Mouse (Mus musculus) c-Kit-positive CD71-positive TER-119-positive erythroid progenitor cells, embryonic 14.5 days (primary cell): ENCODE measurements at regions not wholly inside any gene's neighbourhood (a gene's known extent, or its start where the extent isn't known, plus 50 kb on each side); places are given as distances from the start of the nearest gene placed in this dataset.

Experiments used
- DNase-seq: peaks from one replicate; pipeline ENCODE4 v3.0.0-alpha.2; 2013; ENCODE audit warnings: low spot score

DNA sequence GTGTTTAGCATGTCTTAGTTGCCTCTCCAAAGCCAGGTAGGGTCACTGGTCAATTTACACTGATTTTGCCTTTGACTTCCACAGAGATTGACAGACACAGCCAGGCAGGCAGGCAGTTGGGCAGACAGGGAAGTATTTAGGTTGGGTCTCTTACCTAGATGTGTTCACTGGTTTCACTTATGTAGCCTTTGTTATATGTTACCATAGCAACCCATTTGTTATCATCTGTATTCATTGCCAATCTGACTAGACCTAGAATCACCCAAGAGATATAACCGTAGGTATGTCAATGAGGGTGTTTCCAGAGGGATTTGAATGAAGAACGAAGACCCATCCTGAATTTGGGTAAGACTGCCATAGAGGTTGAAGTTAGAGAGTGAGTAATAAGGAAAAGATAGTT is 123.8 kb upstream of the Tnfaip3 start:
- no peak for DNase-seq

DNA sequence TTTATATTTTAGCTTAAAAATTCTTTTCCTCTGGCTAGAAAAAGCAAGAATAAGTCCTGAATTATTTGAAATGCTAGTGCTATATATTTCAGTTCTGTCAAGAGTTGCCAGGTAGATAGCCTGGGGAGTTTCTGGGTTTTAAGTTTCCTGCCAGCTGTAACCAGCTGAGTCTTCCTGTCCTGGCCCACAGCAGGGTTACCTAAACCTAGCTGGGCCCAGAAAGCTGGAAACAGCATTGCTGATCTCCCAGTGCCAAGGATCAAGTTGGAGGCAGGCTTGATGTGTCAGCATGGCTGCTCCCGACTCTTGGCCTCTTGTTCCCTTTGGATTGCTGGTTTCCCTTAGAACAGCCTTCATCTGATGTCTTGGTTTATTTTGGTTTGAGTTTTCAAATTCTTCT is 122.8 kb upstream of the Tnfaip3 start:
- DNase-seq, result no peak

DNA sequence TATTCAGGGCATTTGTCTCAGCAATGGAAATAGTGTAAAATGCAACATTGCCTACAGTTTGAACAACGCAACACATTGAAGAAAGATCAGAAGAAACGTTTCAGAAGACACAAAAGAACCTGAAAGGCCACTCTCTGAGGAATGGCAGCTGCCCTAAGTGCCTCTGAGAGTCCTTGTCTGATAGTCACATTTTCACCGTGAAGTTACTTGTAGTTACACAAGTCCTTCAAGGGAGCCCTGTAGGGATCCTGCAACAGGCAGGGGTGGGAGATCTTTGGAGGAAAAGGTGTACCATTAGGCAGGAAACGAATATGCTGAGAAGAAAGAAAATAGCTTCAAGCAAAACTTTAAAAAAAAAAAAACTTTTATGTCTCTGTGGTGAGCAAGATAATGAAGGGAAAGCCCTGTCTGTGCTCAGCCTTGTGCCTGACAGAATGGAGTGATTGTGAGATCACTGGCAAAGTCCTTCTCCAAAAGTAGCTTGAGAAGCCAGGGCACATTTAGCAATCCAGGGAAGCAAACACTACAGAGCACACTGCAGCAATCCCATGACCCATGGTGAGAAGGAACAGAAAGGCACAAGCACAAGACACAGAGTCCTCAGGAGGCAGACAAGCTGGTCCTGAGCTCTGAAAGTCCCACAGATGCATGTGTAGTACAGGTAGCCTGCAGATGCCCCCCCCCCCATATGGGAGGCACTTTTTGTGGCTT is 112.3 kb upstream of the Tnfaip3 start:
- no peak for DNase-seq

DNA sequence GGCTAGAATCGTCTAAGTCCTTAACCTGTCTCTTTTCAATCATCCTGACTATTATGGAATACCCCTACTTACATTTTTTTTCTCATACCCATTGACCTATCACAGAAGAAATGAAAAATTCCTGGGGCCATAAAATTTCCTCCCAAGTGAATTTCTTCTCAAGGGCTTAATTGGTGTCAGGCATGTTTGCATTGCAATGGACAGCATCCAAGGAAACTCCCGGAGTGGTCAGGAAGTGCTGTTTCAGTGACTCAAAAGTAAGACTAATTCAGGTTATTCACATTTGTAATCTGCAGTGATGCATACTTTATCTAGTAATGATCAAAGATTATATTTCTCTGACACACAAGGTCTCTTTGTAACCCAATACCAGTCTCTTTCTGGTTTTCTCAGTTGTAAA is 111.5 kb upstream of the Tnfaip3 start:
- no peak for DNase-seq

DNA sequence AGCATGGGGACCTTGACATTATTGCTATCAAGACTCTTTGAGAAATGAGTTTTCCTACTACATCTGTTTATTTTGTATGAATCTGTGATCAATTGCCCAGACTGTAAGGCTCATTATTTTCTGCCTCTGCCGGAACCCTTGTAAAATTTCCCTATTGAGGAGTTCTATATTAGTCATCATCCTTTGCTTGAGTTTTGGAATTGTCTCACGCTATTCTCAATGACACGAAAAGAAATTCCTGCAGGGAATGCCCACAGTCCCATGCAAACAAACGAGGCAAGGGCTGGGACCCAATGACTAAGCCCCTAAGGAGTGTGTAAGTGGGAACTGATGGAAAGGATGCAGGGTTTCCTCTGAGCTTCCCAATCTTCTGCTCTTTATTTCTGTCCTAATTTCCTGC is 111.0 kb upstream of the Tnfaip3 start:
- no peak for DNase-seq

DNA sequence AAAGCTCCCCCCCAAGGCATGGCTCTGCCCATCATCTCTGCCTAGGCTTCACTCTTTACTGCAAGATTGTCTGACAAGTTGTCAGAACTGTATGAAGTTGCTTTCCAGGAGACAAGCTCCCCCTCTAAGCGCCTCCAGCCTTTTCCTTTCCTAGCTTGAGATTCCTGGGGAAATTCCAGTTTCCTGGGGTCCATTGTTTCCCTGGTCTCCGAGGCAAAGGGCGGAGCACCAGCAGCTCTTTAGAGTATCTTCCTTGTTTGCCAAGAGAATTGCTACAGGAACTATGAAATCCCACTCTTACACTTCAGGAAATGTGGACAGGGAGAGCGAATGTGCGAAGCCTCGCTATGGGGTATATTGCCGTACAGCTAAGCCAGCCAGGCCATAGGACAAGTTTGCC is 108.2 kb upstream of the Tnfaip3 start:
- DNase-seq, result no peak

DNA sequence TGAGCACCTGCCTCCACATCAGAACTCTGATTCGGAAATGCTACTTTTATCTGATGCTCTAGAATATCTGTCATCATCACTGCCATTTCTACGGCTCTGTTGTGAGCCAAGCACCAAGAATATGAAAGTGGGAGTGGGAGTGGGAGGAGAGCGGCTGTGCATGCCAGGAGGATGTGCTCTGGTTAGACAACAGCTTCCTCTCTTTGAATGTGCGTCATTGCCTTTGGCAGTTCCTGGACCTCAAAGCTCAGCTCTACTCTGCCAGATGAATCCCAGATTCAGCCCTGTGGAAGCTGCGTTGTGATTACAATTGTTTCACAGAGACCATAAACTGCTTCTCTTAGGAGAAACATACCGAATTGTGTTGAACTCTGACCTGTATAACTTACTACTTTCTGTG is 106.8 kb upstream of the Tnfaip3 start:
- DNase-seq, result no peak

DNA sequence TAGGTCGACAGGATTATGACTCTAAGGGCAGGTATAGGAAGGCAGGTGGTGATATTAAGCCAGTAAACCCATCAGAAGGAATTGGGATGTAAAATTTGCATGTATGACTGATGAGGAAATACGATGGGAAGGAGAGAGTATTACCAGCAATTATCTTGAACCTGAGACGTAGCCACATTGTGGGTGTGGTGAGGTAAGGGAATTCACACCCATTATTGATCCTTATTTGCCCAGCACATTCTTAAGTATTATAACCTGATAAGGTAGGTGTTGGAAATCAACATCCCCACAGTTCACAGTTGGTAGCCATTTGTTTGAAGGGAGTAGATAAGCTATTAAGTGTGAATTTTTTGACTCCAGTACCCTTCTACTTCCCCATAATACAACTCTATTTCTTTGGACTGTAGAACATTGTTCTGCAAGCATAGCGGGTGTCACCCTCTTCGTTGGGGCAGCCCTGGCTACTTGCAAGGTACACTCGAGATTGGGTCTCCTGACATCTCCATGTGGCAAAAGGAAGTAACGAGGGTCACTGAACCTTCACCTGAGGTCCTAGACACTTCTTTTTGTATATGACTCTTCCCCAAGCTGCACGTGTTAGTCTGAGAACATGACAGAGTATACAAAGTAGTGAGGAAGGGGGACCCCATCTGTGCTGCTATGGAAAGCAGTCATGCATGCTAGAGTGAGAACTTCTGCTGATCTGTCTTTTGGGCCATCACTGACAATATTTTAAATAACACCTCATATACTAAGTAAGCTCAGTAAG is 104.0 kb upstream of the Tnfaip3 start:
- DNase-seq, result no peak

DNA sequence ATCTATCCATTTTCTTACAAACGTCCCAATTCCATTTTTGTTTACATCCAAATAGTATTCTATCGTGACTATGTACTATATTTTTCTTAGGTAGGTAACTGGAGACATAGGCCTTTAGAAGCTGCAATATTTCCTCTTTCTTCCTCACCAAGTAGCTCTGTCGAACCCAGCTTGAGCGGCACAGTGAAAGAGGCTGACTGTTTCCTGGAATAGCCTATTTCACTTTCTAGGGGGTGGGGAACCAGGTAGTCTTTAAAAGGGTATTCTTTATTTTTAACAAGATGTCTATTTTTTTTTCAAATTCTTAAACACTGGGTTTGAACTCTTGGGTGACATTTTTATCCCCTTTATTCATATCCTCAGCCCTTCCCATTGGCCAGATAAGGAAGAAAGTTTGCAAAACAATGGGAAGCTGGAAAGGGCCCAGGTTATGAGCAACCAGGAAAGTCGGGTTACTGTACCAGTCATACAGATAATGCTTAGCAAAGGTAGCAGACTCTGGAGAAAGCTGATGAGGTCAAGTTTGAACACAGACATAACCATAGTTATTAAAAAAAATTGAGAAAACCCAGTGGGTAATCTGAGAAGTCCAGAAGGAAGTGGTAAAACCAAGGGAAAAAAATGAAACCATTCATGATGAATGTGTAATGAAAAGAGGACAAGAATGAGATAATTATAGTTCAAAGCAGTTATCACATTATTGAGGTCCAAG is 103.3 kb upstream of the Tnfaip3 start:
- no peak for DNase-seq

DNA sequence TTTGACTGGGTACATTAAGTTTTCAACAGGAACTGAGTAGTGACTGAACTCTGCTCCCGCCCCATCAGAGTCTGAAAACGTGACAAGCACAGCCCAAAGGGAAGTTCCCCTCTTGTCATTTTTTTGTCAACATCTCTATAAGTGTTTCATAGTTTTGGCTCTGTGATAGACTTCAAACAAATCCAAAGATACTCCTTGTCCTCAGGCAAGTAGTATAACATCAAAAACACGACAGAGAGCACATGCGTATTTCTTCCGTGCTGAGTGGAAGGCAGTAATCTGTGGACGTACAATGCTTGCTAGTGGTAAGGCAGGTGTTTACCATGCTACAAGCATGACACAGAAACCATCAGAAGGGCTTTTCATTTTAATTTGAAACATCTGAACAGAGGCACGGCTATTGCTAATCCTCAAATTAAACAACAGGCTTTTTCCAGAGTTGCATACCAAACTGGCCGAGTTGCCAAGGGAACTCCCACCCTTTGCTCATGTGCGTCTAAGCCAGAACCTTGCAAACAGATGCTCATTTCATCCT is 101.7 kb upstream of the Tnfaip3 start:
- no peak for DNase-seq

DNA sequence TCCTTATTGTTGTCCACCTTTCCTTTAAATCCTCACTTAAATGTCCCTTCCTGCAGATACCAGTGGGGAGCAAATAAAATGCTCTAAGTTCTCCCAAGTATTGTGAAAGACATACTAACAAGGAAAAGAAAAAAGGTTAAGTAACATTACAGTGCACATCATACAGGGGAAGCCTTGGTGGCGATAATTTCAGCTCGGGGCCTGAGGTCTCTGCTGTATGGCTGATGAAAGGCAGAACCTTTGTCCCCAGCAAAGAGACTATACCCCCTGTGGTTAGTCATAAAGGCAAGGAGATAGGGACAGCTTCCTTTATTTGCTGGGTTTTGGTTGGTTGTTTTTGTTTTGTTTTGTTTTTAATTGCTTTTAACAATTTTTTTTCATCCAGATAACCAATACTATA is 97.0 kb upstream of the Tnfaip3 start:
- DNase-seq, result no peak

DNA sequence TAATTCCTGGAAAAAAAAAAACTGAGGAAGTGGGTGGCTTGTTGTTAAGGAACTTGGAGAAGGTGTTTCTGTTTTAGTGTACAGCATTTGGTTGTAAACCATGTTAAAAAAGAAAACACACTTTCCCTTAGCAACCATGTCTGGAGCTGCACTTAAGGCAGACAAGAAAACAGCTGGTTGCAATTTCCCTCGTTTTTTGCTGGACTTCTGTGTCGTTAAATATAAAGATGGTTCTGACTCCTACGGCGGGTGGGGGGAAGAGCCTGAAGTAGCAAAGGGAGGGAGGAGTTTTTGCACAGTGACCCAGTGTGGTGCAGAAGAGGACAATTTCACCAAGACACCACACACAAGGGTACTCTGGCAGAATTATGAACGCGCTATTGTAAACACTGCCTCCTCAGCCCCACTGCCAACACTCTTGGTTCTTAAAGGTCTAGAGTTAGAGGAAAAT is 89.8 kb upstream of the Tnfaip3 start:
- DNase-seq, result no peak

DNA sequence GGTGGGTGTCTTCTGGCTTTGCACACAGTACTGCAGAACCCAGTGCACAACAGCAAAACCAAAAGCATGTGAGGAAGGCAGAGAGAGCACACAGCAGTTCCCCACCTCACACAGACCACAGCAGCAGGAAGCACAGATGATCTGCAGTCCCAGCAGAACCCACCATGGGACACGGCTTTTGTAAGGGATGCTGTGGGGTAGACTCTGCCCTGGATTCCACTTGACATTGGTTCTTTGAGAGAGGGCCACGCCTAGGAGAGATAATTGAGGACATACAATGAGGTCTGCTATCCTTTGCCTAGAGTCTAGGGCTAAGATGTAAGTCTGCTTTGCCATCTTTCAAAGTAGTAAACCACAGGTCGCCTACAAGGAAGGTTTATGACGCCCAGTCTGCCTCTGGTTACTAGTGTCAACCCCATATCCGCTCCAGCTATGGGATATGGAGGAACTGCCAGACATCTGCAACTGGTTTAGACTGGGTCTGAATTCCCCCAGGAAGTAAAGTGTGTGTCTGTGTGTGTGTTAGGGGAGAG is 89.3 kb upstream of the Tnfaip3 start:
- no peak for DNase-seq

DNA sequence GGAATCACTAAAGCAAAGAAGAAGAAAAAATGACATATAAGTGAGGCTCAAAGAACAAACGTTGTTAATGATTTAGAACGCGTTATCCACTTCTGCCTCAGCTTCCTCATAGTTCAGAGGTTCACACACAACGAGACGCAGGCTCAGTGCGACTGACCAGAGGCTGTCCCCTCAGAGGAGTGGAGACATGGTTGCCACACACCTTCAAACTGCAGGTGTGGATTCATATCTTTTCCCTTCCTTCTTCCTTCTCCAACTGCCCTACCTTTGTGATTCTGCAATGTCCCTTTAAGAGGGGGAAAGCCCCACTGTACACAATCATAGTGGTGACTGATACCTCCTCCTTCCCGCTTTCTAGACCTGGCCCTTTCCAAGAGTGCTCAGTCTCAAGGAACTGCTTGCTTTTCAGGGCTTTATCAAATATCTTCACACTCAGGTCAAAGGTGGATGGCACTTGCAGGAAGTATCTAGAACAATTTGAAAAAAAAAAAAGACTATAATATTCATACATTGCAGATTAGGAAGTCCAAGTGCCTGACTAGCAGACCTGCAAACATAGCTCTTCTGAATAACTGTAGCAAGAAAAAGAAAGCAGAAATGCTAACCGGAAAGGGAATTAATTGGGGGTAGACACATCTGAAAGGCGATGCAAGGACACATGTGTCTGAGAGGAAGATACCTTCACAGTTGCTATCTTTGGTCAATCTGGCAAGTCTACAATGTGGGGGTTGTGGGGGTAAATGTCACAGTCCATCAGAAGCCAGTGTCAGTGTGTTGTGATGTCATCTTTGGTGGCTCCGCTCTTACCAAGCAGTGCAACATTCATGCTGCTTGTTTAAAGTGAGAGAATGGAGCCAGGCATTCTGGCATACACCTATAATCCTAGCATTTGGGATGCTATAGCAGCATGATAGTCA is 84.2 kb upstream of the Tnfaip3 start:
- no peak for DNase-seq

DNA sequence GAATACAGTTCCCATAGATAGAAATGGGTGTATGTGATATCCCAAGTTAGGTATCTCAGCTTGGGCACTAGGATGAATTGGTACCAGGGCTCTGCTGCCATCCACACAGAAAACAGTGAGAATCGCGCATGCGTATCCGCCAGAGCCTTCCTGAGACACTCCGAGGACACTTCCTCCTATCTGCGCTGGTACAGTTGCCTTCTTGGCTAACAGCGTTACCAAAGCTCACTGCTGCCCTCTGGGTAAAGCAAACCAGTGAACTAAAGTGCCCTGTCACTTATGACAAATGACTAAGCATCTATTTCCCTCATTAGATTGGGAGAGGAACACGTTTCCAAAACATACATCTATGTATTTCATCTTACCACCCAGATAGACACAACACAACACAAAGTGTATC is 78.8 kb upstream of the Tnfaip3 start:
- peak; percentile 34 for DNase-seq

DNA sequence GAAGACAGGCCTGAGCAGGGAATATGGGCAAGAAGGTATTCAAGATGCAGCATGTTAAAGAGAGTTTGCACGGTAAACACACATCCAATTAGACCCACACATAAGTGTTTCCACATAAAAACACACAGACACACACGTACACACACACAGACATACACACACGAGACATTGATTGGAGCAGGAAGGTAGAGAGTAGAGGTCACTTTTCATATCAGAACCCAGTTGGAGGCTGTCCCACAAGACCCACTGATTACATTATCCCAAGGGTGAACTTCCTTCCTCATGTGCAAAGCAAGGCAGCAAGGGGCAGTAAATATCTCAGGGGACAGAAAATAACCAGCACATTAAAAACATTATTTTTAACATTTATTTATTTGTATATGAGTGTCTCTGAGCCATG is 78.2 kb upstream of the Tnfaip3 start:
- DNase-seq, result no peak

DNA sequence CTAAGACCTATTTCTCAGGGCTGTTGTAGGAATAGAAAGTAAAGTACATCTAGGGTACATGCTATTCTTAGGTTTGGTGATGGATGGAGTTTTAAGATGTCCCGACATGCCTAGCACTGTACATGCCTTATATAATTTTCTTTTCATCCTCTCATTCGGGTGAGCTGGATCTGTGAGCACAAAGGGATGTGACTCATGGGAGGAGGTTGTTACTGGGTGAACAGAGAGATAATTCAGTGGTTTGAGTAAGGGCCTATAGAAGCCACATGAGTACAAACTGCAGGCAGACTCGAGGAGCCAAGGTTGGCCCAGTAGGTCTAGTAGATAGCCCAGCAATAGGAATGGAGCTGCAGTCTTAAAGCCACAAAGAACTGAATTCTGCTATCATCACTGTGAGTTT is 76.5 kb upstream of the Tnfaip3 start:
- DNase-seq, result no peak

DNA sequence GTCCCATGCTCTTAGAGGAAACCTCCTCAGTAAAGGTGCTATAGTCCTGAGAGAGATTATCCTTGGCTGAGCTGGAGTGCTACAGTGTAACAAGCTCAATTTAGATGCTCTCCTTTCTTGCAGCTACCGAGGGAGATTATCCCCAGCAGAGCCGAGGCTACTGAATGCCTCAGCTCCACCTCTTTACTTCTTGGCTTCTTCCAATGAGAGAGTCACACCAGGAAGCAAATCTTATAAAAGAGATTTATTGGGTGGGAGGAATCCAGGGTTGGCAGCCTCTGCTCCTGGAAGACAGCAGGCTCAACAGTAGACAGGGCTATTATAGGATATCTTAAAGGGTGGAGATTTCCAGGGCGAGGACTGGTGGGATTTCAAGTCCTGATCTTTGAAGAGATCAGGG is 75.7 kb upstream of the Tnfaip3 start:
- no peak for DNase-seq

DNA sequence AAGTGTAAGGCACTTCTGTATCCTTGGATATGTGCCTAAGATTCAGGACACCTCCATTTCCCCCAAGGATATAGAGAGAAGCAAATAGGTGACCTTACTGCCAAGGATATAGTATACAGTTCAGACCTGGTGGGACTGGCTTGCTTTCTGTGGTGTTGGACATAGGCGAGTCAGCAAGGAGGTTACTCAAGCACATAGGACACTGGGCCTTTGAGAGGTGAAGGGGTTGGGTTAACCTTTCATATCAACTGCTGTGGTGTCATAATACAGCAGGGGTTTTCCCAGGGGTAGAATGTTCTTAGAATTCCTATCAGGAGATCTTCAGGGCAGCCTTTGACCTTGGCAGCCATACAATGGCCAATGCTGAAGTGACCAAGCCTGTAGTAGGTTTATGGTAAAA is 71.5 kb upstream of the Tnfaip3 start:
- DNase-seq, result no peak

DNA sequence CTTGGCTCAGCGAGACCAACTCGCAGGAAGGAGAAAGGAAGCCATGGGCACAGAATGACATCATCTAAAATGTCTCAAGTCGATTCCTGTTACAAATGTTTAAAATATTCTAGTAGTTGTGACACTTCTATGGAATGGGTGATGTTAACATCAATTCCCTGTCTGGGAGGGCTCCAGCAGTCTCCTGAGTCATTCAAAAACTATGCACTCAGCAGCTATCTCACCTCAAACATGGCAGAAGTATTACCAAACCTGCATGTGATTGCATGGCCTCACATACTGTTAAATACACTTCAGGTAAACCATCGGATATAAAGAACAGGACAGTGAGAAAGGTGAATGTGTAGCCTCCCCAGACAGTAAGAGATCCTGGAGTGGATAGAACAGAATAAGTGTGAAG is 66.7 kb upstream of the Tnfaip3 start:
- no peak for DNase-seq

DNA sequence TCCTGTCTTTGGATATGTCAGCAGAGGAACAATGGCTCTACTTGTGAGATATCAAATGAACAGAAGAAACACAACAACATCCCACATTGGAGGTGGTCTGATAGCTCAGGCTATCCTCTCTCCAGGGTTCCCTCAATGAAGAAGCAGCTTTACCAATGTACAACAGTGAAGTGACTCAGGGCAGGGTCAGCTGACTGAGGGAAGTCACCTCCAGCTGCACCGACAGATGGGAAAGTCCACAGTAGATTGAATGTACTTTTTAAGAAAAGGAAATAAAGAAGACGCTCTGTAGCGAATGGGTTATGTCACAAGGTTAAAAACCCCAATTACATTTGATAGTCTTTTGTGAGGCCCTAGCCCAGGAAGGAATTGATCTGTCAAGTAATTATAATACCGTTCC is 62.6 kb upstream of the Tnfaip3 start:
- no peak for DNase-seq

DNA sequence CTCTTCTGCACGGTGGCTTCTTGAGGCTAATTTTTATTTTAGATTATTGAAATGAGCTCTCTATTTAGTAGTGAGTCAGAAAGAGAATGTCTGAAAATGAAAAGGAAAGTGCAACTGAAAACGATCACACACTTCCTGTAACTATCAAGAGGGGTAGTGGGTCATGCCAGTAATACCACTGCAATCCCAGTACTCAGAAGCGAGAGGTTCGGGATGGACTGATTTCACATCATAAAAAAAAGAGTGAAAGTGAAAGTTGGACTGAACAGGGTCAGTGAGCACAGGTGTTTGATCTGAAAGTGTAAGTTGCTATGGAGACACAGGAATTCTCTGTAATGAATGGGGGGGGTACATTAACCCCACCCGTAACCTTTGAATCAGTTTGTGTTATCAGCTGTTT is 52.9 kb upstream of the Tnfaip3 start:
- no peak for DNase-seq
